Mouse (Mus musculus): Measurements from ENCODE around the gene Xylt1. TPM values are rescaled to one million over a fixed set of nuclear protein-coding genes. Genes with fewer than 3 reads are reported as not detected.

The Xylt1 gene
- polyA plus RNA-seq, 1 experiment from 2014 or later = 1.8 TPM

- no peaks in the 10 kb centered on the region for H3K9me3 ChIP-seq
- no peak for ATAC-seq (ENCODE audit: insufficient number of reproducible peaks, insufficient read depth, low FRiP score, low TSS enrichment, low read depth)
- 87% methylated on average over 10 of the region's 10 CpGs for WGBS
Observed at GRCm38 (mm10) chr7:117667286-117667685, 286.5 kb downstream of the Xylt1 start.

GRCm38 (mm10) chr7:117668226-117668625 lies 287.4 kb downstream of the Xylt1 start:
- H3K27me3 ChIP-seq = no peaks in the 10 kb centered on the region
- no peak overlapping the region for H3K4me2 ChIP-seq
- no peak overlapping the region for H3K27ac ChIP-seq
- ATAC-seq (ENCODE audit: insufficient number of reproducible peaks, insufficient read depth, low FRiP score, low TSS enrichment, low read depth) = no peak
- H3K4me3 ChIP-seq (replicated peaks) = no peak overlapping the region
- H3K9ac ChIP-seq (replicated peaks) = no peak overlapping the region
- 88% methylated on average over 9 of the region's 9 CpGs for WGBS
- H3K9me3 ChIP-seq = no peaks in the 10 kb centered on the region
- no peaks in the 10 kb centered on the region for H3K4me1 ChIP-seq (replicated peaks)
- H3K36me3 ChIP-seq = no peaks in the 10 kb centered on the region

More at GRCm38 (mm10) chr7:117667286-117667685, 286.5 kb downstream of the Xylt1 start:
- Histone ChIP-seq H3K27ac (no peak overlapping the region), H3K36me3 (no peaks in the 10 kb centered on the region), H3K4me3 (replicated peaks) (no peak overlapping the region), H3K4me1 (replicated peaks) (no peaks in the 10 kb centered on the region), H3K9ac (replicated peaks) (no peak overlapping the region), H3K27me3 (no peaks in the 10 kb centered on the region), H3K4me2 (no peak overlapping the region)

GRCm38 (mm10) chr7:117672121-117672591 lies 291.4 kb downstream of the Xylt1 start:
- 82% methylated on average over 7 of the region's 7 CpGs for WGBS
- no peak for ATAC-seq (ENCODE audit: insufficient number of reproducible peaks, insufficient read depth, low FRiP score, low TSS enrichment, low read depth)

GRCm38 (mm10) chr7:117686120-117686996 lies 305.6 kb downstream of the Xylt1 start:
- H3K4me3 ChIP-seq (replicated peaks) = no peak overlapping the region
- H3K36me3 ChIP-seq = no peaks in the 10 kb centered on the region
- H3K4me1 ChIP-seq (replicated peaks) = no peaks in the 10 kb centered on the region
- no peaks in the 10 kb centered on the region for H3K27me3 ChIP-seq
- H3K4me2 ChIP-seq = no peak overlapping the region
- WGBS = 43% methylated on average over 5 of the region's 5 CpGs
- ATAC-seq (ENCODE audit: insufficient number of reproducible peaks, insufficient read depth, low FRiP score, low TSS enrichment, low read depth) = no peak
- no peak overlapping the region for H3K9ac ChIP-seq (replicated peaks)
- no peak overlapping the region for H3K27ac ChIP-seq
- H3K9me3 ChIP-seq = no peaks in the 10 kb centered on the region

More at GRCm38 (mm10) chr7:117672121-117672591, 291.4 kb downstream of the Xylt1 start:
- no peak overlapping the region for H3K9ac ChIP-seq (replicated peaks)
- H3K27me3 ChIP-seq = no peaks in the 10 kb centered on the region
- no peak overlapping the region for H3K4me2 ChIP-seq
- H3K27ac ChIP-seq = no peak overlapping the region
- no peak overlapping the region for H3K4me3 ChIP-seq (replicated peaks)
- H3K36me3 ChIP-seq = no peaks in the 10 kb centered on the region
- no peaks in the 10 kb centered on the region for H3K4me1 ChIP-seq (replicated peaks)
- H3K9me3 ChIP-seq = no peaks in the 10 kb centered on the region

- no peak for ATAC-seq (ENCODE audit: insufficient number of reproducible peaks, insufficient read depth, low FRiP score, low TSS enrichment, low read depth)
- no peaks in the 10 kb centered on the region for H3K36me3 ChIP-seq
- no peak overlapping the region for H3K4me3 ChIP-seq (replicated peaks)
- WGBS = 91% methylated on average over 3 of the region's 3 CpGs
- no peaks in the 10 kb centered on the region for H3K4me1 ChIP-seq (replicated peaks)
- no peak overlapping the region for H3K9ac ChIP-seq (replicated peaks)
- H3K27me3 ChIP-seq = no peaks in the 10 kb centered on the region
- no peak overlapping the region for H3K4me2 ChIP-seq
- H3K27ac ChIP-seq = no peak overlapping the region
- H3K9me3 ChIP-seq = no peaks in the 10 kb centered on the region
Observed at GRCm38 (mm10) chr7:117686997-117687302, 306.2 kb downstream of the Xylt1 start.

GRCm38 (mm10) chr7:117695612-117696011 lies 314.8 kb downstream of the Xylt1 start:
- Histone ChIP-seq H3K4me3 (replicated peaks) (no peak overlapping the region), H3K36me3 (no peaks in the 10 kb centered on the region), H3K27me3 (no peaks in the 10 kb centered on the region), H3K4me2 (no peak overlapping the region), H3K9me3 (no peaks in the 10 kb centered on the region), H3K4me1 (replicated peaks) (peaks cover 5% of the 10 kb centered on the region; the same call in 1 of the 2 replicates), H3K27ac (no peak overlapping the region), H3K9ac (replicated peaks) (no peak overlapping the region)
- ATAC-seq (ENCODE audit: insufficient number of reproducible peaks, insufficient read depth, low FRiP score, low TSS enrichment, low read depth) = no peak
- 80% methylated on average over 4 of the region's 4 CpGs for WGBS

GRCm38 (mm10) chr7:117697681-117698080 lies 316.9 kb downstream of the Xylt1 start:
- no peak overlapping the region for H3K4me3 ChIP-seq (replicated peaks)
- H3K4me2 ChIP-seq = no peak overlapping the region
- WGBS = 92% methylated on average over 4 of the region's 4 CpGs
- H3K4me1 ChIP-seq (replicated peaks) = peaks cover 5% of the 10 kb centered on the region; the same call in 1 of the 2 replicates
- H3K36me3 ChIP-seq = no peaks in the 10 kb centered on the region
- H3K27ac ChIP-seq = no peak overlapping the region
- H3K9me3 ChIP-seq = no peaks in the 10 kb centered on the region
- H3K9ac ChIP-seq (replicated peaks) = no peak overlapping the region
- H3K27me3 ChIP-seq = no peaks in the 10 kb centered on the region
- no peak for ATAC-seq (ENCODE audit: insufficient number of reproducible peaks, insufficient read depth, low FRiP score, low TSS enrichment, low read depth)

- no peak for ATAC-seq (ENCODE audit: insufficient number of reproducible peaks, insufficient read depth, low FRiP score, low TSS enrichment, low read depth)
- Histone ChIP-seq H3K4me1 (replicated peaks) (peaks cover 5% of the 10 kb centered on the region; the same call in 1 of the 2 replicates), H3K36me3 (no peaks in the 10 kb centered on the region), H3K27me3 (no peaks in the 10 kb centered on the region), H3K4me3 (replicated peaks) (no peak overlapping the region), H3K4me2 (no peak overlapping the region), H3K9ac (replicated peaks) (no peak overlapping the region), H3K9me3 (no peaks in the 10 kb centered on the region), H3K27ac (no peak overlapping the region)
- WGBS = 88% methylated on average over 1 of the region's 1 CpGs
Observed at GRCm38 (mm10) chr7:117698551-117699114, 317.9 kb downstream of the Xylt1 start.

- H3K27me3 ChIP-seq = no peaks in the 10 kb centered on the region
- H3K27ac ChIP-seq = 0 out of 2 replicates have a peak overlapping the region, but pooled peaks have one; percentile 9
- H3K36me3 ChIP-seq = no peaks in the 10 kb centered on the region
- no peak overlapping the region for H3K4me2 ChIP-seq
- WGBS = 75% methylated on average over 4 of the region's 4 CpGs
- H3K9ac ChIP-seq (replicated peaks) = no peak overlapping the region
- H3K4me1 ChIP-seq (replicated peaks) = peaks cover 5% of the 10 kb centered on the region; the same call in 1 of the 2 replicates
- ATAC-seq (ENCODE audit: insufficient number of reproducible peaks, insufficient read depth, low FRiP score, low TSS enrichment, low read depth) = no peak; the same call in 1 of the 2 replicates
- no peaks in the 10 kb centered on the region for H3K9me3 ChIP-seq
- no peak overlapping the region for H3K4me3 ChIP-seq (replicated peaks)
Observed at GRCm38 (mm10) chr7:117699343-117699985, 318.7 kb downstream of the Xylt1 start.

GRCm38 (mm10) chr7:117700066-117700465 lies 319.3 kb downstream of the Xylt1 start:
- Histone ChIP-seq H3K4me3 (replicated peaks) (no peak overlapping the region), H3K36me3 (no peaks in the 10 kb centered on the region), H3K27ac (0 out of 2 replicates have a peak overlapping the region, but pooled peaks have one; percentile 9), H3K9ac (replicated peaks) (no peak overlapping the region), H3K27me3 (no peaks in the 10 kb centered on the region), H3K9me3 (no peaks in the 10 kb centered on the region), H3K4me2 (no peak overlapping the region), H3K4me1 (replicated peaks) (peaks cover 5% of the 10 kb centered on the region; the same call in 1 of the 2 replicates)
- ATAC-seq (ENCODE audit: insufficient number of reproducible peaks, insufficient read depth, low FRiP score, low TSS enrichment, low read depth) = no peak
- WGBS = 82% methylated on average over 6 of the region's 6 CpGs
